Mouse (Mus musculus): ENCODE measurements around the gene Stk39. TPM values are rescaled to one million over a fixed set of nuclear protein-coding genes. Genes with fewer than 3 reads are reported as not detected.

Stk39 gene
- polyA plus RNA-seq, 1 experiment from 2014 or later = 53.0 TPM

GRCm38 (mm10) chr2:68364181-68364900 is 107.7 kb downstream of the Stk39 start:
- Histone ChIP-seq H3K4me1 (replicated peaks; ENCODE audit: control insufficient read depth, insufficient read depth, low read length) (peaks cover 14% of the 10 kb centered on the region), H3K27me3 (ENCODE audit: control insufficient read depth, insufficient read depth, low read length) (no peaks in the 10 kb centered on the region), H3K9me3 (ENCODE audit: control insufficient read depth, low read length) (no peaks in the 10 kb centered on the region), H3K9ac (ENCODE audit: low read depth, low read length) (no peak overlapping the region), H3K4me2 (replicated peaks; ENCODE audit: low read depth, low read length) (peak overlapping the region; percentile 25; the same call in 1 of the 2 replicates), H3K4me3 (ENCODE audit: low read depth, low read length) (no peak overlapping the region), H3K36me3 (ENCODE audit: control insufficient read depth, insufficient read depth, low read length) (no peaks in the 10 kb centered on the region), H3K27ac (ENCODE audit: low read depth, low read length) (no peak overlapping the region)
- ATAC-seq (ENCODE audit: low FRiP score) (peak; percentile 21; the same call in 1 of the 2 replicates), DNase-seq (ENCODE audit: low spot score) (peak; percentile 74)
- WGBS = 19% methylated on average over 12 of the region's 12 CpGs

GRCm38 (mm10) chr2:68363159-68363558 is 108.9 kb downstream of the Stk39 start:
- Histone ChIP-seq H3K27ac (ENCODE audit: low read depth, low read length) (no peak overlapping the region), H3K9me3 (ENCODE audit: control insufficient read depth, low read length) (no peaks in the 10 kb centered on the region), H3K9ac (ENCODE audit: low read depth, low read length) (no peak overlapping the region), H3K4me3 (ENCODE audit: low read depth, low read length) (no peak overlapping the region), H3K36me3 (ENCODE audit: control insufficient read depth, insufficient read depth, low read length) (no peaks in the 10 kb centered on the region), H3K4me1 (replicated peaks; ENCODE audit: control insufficient read depth, insufficient read depth, low read length) (peaks cover 14% of the 10 kb centered on the region), H3K27me3 (ENCODE audit: control insufficient read depth, insufficient read depth, low read length) (no peaks in the 10 kb centered on the region), H3K4me2 (replicated peaks; ENCODE audit: low read depth, low read length) (no peak overlapping the region; the same call in 1 of the 2 replicates)
- 85% methylated on average over 4 of the region's 4 CpGs for WGBS
- DNase-seq (ENCODE audit: low spot score) = no peak
- no peak for ATAC-seq (ENCODE audit: low FRiP score)

GRCm38 (mm10) chr2:68361701-68362100 is 110.4 kb downstream of the Stk39 start:
- no peak overlapping the region for H3K27ac ChIP-seq (ENCODE audit: low read depth, low read length)
- no peak overlapping the region for H3K9ac ChIP-seq (ENCODE audit: low read depth, low read length)
- ATAC-seq (ENCODE audit: low FRiP score) (no peak), DNase-seq (ENCODE audit: low spot score) (no peak)
- no peak overlapping the region for H3K4me3 ChIP-seq (ENCODE audit: low read depth, low read length)
- no peaks in the 10 kb centered on the region for H3K36me3 ChIP-seq (ENCODE audit: control insufficient read depth, insufficient read depth, low read length)
- WGBS = 36% methylated on average over 5 of the region's 5 CpGs
- H3K9me3 ChIP-seq (ENCODE audit: control insufficient read depth, low read length) = no peaks in the 10 kb centered on the region
- peaks cover 14% of the 10 kb centered on the region; the same call in 1 of the 2 replicates for H3K4me1 ChIP-seq (replicated peaks; ENCODE audit: control insufficient read depth, insufficient read depth, low read length)
- no peaks in the 10 kb centered on the region for H3K27me3 ChIP-seq (ENCODE audit: control insufficient read depth, insufficient read depth, low read length)
- H3K4me2 ChIP-seq (replicated peaks; ENCODE audit: low read depth, low read length) = no peak overlapping the region

- H3K36me3 ChIP-seq (ENCODE audit: control insufficient read depth, insufficient read depth, low read length) = no peaks in the 10 kb centered on the region
- H3K9ac ChIP-seq (ENCODE audit: low read depth, low read length) = no peak overlapping the region
- no peak overlapping the region for H3K27ac ChIP-seq (ENCODE audit: low read depth, low read length)
- H3K27me3 ChIP-seq (ENCODE audit: control insufficient read depth, insufficient read depth, low read length) = no peaks in the 10 kb centered on the region
- DNase-seq (ENCODE audit: low spot score) = peak; percentile 85
- peaks cover 5% of the 10 kb centered on the region; the same call in 1 of the 2 replicates for H3K4me1 ChIP-seq (replicated peaks; ENCODE audit: control insufficient read depth, insufficient read depth, low read length)
- ATAC-seq (ENCODE audit: low FRiP score) = no peak
- WGBS = 16% methylated on average over 6 of the region's 6 CpGs
- no peaks in the 10 kb centered on the region for H3K9me3 ChIP-seq (ENCODE audit: control insufficient read depth, low read length)
- H3K4me2 ChIP-seq (replicated peaks; ENCODE audit: low read depth, low read length) = no peak overlapping the region
- no peak overlapping the region for H3K4me3 ChIP-seq (ENCODE audit: low read depth, low read length)
These were observed 121.4 kb downstream of the Stk39 start for GRCm38 (mm10) chr2:68350621-68351020.

GRCm38 (mm10) chr2:68349593-68350383 is 122.3 kb downstream of the Stk39 start:
- ATAC-seq (ENCODE audit: low FRiP score) = peak; percentile 53
- no peak overlapping the region for H3K4me3 ChIP-seq (ENCODE audit: low read depth, low read length)
- no peak overlapping the region for H3K4me2 ChIP-seq (replicated peaks; ENCODE audit: low read depth, low read length)
- H3K4me1 ChIP-seq (replicated peaks; ENCODE audit: control insufficient read depth, insufficient read depth, low read length) = peaks cover 5% of the 10 kb centered on the region; the same call in 1 of the 2 replicates
- no peaks in the 10 kb centered on the region for H3K9me3 ChIP-seq (ENCODE audit: control insufficient read depth, low read length)
- peak; percentile 93 for DNase-seq (ENCODE audit: low spot score)
- WGBS = 61% methylated on average over 24 of the region's 24 CpGs
- H3K27ac ChIP-seq (ENCODE audit: low read depth, low read length) = no peak overlapping the region
- H3K9ac ChIP-seq (ENCODE audit: low read depth, low read length) = no peak overlapping the region
- H3K36me3 ChIP-seq (ENCODE audit: control insufficient read depth, insufficient read depth, low read length) = no peaks in the 10 kb centered on the region
- H3K27me3 ChIP-seq (ENCODE audit: control insufficient read depth, insufficient read depth, low read length) = no peaks in the 10 kb centered on the region

GRCm38 (mm10) chr2:68348966-68349365 is 123.1 kb downstream of the Stk39 start:
- Histone ChIP-seq H3K9ac (ENCODE audit: low read depth, low read length) (no peak overlapping the region), H3K4me3 (ENCODE audit: low read depth, low read length) (no peak overlapping the region), H3K9me3 (ENCODE audit: control insufficient read depth, low read length) (no peaks in the 10 kb centered on the region), H3K27me3 (ENCODE audit: control insufficient read depth, insufficient read depth, low read length) (no peaks in the 10 kb centered on the region), H3K4me1 (replicated peaks; ENCODE audit: control insufficient read depth, insufficient read depth, low read length) (peaks cover 5% of the 10 kb centered on the region; the same call in 1 of the 2 replicates), H3K4me2 (replicated peaks; ENCODE audit: low read depth, low read length) (no peak overlapping the region), H3K36me3 (ENCODE audit: control insufficient read depth, insufficient read depth, low read length) (no peaks in the 10 kb centered on the region), H3K27ac (ENCODE audit: low read depth, low read length) (no peak overlapping the region; the same call in 1 of the 2 replicates)
- ATAC-seq (ENCODE audit: low FRiP score) (no peak), DNase-seq (ENCODE audit: low spot score) (no peak)
- WGBS = 83% methylated on average over 12 of the region's 12 CpGs

- Histone ChIP-seq H3K4me2 (replicated peaks; ENCODE audit: low read depth, low read length) (no peak overlapping the region), H3K27me3 (ENCODE audit: control insufficient read depth, insufficient read depth, low read length) (no peaks in the 10 kb centered on the region), H3K9ac (ENCODE audit: low read depth, low read length) (no peak overlapping the region), H3K36me3 (ENCODE audit: control insufficient read depth, insufficient read depth, low read length) (no peaks in the 10 kb centered on the region), H3K9me3 (ENCODE audit: control insufficient read depth, low read length) (no peaks in the 10 kb centered on the region), H3K27ac (ENCODE audit: low read depth, low read length) (peak overlapping the region; percentile 71), H3K4me3 (ENCODE audit: low read depth, low read length) (no peak overlapping the region), H3K4me1 (replicated peaks; ENCODE audit: control insufficient read depth, insufficient read depth, low read length) (peaks cover 5% of the 10 kb centered on the region; the same call in 1 of the 2 replicates)
- 32% methylated on average over 8 of the region's 8 CpGs for WGBS
- DNase-seq (ENCODE audit: low spot score) (no peak), ATAC-seq (ENCODE audit: low FRiP score) (peak; percentile 54; the same call in 1 of the 2 replicates)
These were observed 125.3 kb downstream of the Stk39 start for GRCm38 (mm10) chr2:68346606-68347237.

- H3K9ac ChIP-seq (ENCODE audit: low read depth, low read length) = no peak overlapping the region
- DNase-seq (ENCODE audit: low spot score) = no peak
- no peak for ATAC-seq (ENCODE audit: low FRiP score)
- no peak overlapping the region for H3K4me2 ChIP-seq (replicated peaks; ENCODE audit: low read depth, low read length)
- no peaks in the 10 kb centered on the region for H3K27me3 ChIP-seq (ENCODE audit: control insufficient read depth, insufficient read depth, low read length)
- H3K36me3 ChIP-seq (ENCODE audit: control insufficient read depth, insufficient read depth, low read length) = no peaks in the 10 kb centered on the region
- no peak overlapping the region for H3K4me3 ChIP-seq (ENCODE audit: low read depth, low read length)
- no peaks in the 10 kb centered on the region for H3K9me3 ChIP-seq (ENCODE audit: control insufficient read depth, low read length)
- no peak overlapping the region for H3K27ac ChIP-seq (ENCODE audit: low read depth, low read length)
- peaks cover 5% of the 10 kb centered on the region; the same call in 1 of the 2 replicates for H3K4me1 ChIP-seq (replicated peaks; ENCODE audit: control insufficient read depth, insufficient read depth, low read length)
- WGBS = 88% methylated on average over 9 of the region's 9 CpGs
These were observed 126.8 kb downstream of the Stk39 start for GRCm38 (mm10) chr2:68345269-68345668.
